Mouse (Mus musculus) embryo, embryonic 11.5 days (tissue): ENCODE measurements around the gene Rora.
A peak's percentile ranks its signal among the peaks of the same experiment; 100 is the strongest.

Experiments
- DNase-seq: peaks from one replicate; pipeline ENCODE4 v3.0.0-alpha.2; 2012; ENCODE audit warnings: low read depth, low spot score

Gene Rora

DNA sequence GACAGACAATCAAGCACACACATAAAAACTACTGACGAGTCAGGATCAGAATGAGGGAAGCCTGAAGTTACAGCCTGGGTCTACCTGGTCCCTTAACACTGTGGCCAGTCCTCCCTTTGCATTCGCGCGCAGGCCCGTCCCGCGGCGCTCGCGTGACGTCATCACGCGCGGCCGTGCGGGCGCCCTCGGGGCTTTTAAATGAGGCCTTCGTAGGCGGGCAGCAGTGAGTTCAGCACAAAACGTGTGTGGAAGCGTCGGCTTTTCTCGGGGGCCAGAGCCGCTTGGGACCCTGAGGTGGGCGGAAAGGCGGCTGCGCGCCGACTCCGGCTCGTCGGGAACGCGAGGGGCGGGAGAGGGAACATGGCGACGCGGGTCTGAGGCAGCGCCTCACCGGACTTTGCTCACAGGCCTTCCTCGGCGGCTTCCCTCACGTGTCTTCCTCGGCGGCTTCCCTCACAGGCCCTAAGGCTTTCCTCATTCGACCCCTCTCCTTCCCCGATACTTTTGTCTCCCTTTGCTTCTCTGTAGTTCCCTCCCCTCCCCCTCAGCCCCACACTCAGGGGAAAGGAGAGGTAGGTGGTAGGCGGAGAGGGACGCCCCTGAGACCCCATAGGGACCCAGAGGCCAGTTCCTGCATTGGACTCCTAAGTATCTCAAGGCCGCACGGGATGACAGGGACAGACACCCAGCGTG is 744.3 kb downstream of the Rora start, which contains the start of gene Ice2:
TSS of gene Ice2 (plus strand) at position 147 of the 693 bp plus-strand sequence.
- peak; percentile 78 for DNase-seq

DNA sequence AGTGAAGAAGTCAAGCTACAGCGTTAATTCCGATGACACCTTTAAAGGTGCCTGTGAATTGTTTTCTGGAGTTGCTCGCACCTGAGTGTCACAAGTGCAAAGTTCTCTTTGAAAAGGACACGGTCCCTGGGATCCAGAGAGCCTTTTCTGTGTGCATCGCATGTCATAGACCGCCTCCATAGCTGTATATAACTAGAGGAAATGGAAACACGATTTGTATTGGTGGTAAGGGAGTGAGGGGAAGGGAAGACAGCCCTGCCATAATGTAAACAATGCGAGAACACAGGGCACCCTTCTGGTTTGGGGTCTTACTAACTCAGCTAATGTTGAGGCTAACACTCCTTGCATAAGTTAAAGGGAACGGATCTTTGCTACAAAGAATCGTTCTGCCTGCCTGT is 744.9 kb downstream of the Rora start:
- no peak for DNase-seq

GRCm38 (mm10) chr9:69404671-69405070 is 751.1 kb downstream of the Rora start:
- no peak for DNase-seq

GRCm38 (mm10) chr9:69419476-69419875 is 765.9 kb downstream of the Rora start:
- no peak for DNase-seq

GRCm38 (mm10) chr9:69430531-69430930 is 776.9 kb downstream of the Rora start:
- no peak for DNase-seq

DNA sequence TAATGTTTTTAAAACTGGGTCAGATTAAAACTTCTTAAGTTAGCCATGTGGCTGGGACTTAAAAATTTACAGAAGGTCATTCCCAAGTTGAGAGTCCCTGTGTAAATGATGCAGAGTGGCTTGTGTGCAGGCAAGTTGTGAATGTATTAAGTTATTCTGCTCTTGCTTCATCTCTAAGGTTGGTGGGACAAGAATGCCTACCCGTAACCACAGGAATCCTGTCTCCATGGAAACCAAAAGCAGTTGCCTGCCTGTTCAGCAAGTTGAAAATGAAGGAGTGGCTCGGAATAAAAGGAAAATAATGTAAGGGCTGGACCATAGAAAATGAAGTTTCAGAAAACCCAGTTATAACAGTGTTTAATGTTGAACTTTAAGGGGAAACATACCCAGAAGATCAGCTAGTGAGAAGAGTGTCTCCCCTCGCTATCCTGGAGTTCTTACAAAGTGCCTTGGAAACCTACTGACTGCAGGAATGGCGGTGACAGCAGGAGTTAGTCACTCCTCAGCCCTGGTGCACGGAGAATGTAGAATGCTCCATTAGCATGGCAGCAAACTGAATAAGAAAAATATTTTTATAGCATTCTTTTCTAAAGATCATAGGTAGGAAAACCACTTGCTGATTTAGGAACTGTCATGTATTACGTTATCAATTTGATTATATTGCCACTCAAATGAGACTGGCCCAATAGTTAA is 778.4 kb downstream of the Rora start:
- DNase-seq, result no peak

DNA sequence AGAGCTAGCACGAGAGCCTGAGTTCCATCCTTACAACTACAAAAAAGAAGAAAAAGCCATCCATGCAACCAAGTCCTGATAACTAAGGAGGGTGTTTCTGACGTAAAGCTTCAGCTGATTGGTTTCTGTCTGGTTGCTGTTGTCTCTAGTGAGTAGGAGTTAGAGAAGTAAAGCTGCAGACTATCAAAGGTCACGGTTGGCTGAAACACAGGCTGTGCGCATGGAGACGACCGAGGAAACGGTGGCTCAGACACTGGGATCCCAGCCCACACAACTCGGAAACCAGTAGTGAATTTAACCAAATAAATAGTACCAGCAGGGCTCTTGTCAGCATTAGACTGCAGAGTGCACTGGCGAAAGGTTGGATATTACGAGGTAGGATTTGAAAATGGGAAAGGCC is 781.6 kb downstream of the Rora start:
- DNase-seq, result no peak

DNA sequence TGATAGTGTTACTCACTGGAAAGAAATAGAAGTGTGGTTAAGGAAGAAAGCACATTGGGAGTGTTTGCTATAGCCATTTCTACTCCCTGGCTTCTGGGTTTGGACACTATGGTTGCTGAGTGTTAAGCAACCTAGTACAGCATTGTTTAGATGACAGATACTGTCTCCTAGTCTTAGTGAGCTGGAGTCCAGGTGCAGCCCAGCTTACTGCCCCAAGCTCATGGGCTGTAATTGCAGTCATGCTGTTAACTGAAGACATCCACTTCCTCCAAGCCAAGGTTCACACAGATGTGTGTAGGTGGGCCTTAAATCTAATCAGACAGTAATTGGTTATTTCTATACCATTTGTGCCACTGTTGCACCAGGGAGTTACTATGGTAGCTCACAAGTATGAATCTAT is 782.1 kb downstream of the Rora start:
- DNase-seq, result no peak
